Mouse (Mus musculus) erythroblast, embryonic 14.5 days (primary cell): ENCODE data around the gene E2f2.

Source experiments
- GATA1 ChIP-seq: IDR thresholded peaks from 2 replicates; pipeline ENCODE4 v1.6.1; 2012; ENCODE audit warnings: low read length, inconsistent platforms, mixed read lengths
- TAL1 ChIP-seq: IDR thresholded peaks from 3 replicates; pipeline ENCODE4 v1.6.1; 2012; ENCODE audit warnings: low read length, inconsistent platforms, mixed read lengths

- TF ChIP-seq GATA1: no peak
- no peak for TF ChIP-seq TAL1
Observed at GRCm38 (mm10) chr4:136198846-136199245, 26.7 kb downstream of the E2f2 start.
